Mouse (Mus musculus): ENCODE measurements around the gene Eif2b5. TPM values are rescaled to one million over a fixed set of nuclear protein-coding genes. Genes with fewer than 3 reads are reported as not detected.

The Eif2b5 gene
- polyA plus RNA-seq, 1 experiment from 2014 or later: 41.0 TPM

- peaks cover 15% of the 10 kb centered on the region for H3K4me1 ChIP-seq (ENCODE audit: control insufficient read depth, low read depth, low read length)
- no peak overlapping the region for H3K4me2 ChIP-seq (ENCODE audit: low read depth, low read length)
- no peak overlapping the region for H3K9ac ChIP-seq (ENCODE audit: low read depth, low read length)
- WGBS (ENCODE audit: insufficient replicate concordance): 76% methylated on average over 1 of the region's 1 CpGs
- H3K27me3 ChIP-seq (ENCODE audit: control insufficient read depth, insufficient read depth, low read depth, low read length): no peaks in the 10 kb centered on the region
- H3K4me3 ChIP-seq (ENCODE audit: low read depth, low read length): no peak overlapping the region
- H3K36me3 ChIP-seq (ENCODE audit: control insufficient read depth, insufficient read depth): peaks cover 32% of the 10 kb centered on the region
- H3K9me3 ChIP-seq (replicated peaks; ENCODE audit: control insufficient read depth, low read length): no peaks in the 10 kb centered on the region
- no peak for ATAC-seq (ENCODE audit: low read depth)
- H3K27ac ChIP-seq (ENCODE audit: low read length): no peak overlapping the region
These were observed 54.0 kb downstream of the Eif2b5 start for GRCm38 (mm10) chr16:20552594-20552993.

- ATAC-seq (ENCODE audit: low read depth): no peak
- WGBS (ENCODE audit: insufficient replicate concordance): 72% methylated on average over 6 of the region's 6 CpGs
- Histone ChIP-seq H3K27ac (ENCODE audit: low read length) (no peak overlapping the region), H3K4me2 (ENCODE audit: low read depth, low read length) (no peak overlapping the region), H3K9me3 (replicated peaks; ENCODE audit: control insufficient read depth, low read length) (no peaks in the 10 kb centered on the region), H3K27me3 (ENCODE audit: control insufficient read depth, insufficient read depth, low read depth, low read length) (no peaks in the 10 kb centered on the region), H3K4me1 (ENCODE audit: control insufficient read depth, low read depth, low read length) (peaks cover under 1% of the 10 kb centered on the region; the same call in 1 of the 2 replicates), H3K36me3 (ENCODE audit: control insufficient read depth, insufficient read depth) (peaks cover 44% of the 10 kb centered on the region), H3K9ac (ENCODE audit: low read depth, low read length) (no peak overlapping the region), H3K4me3 (ENCODE audit: low read depth, low read length) (no peak overlapping the region)
These were observed 56.4 kb downstream of the Eif2b5 start for GRCm38 (mm10) chr16:20555000-20555399.

- Histone ChIP-seq H3K9ac (ENCODE audit: low read depth, low read length) (no peak overlapping the region), H3K9me3 (replicated peaks; ENCODE audit: control insufficient read depth, low read length) (no peaks in the 10 kb centered on the region), H3K27me3 (ENCODE audit: control insufficient read depth, insufficient read depth, low read depth, low read length) (no peaks in the 10 kb centered on the region), H3K4me3 (ENCODE audit: low read depth, low read length) (no peak overlapping the region), H3K4me2 (ENCODE audit: low read depth, low read length) (no peak overlapping the region), H3K4me1 (ENCODE audit: control insufficient read depth, low read depth, low read length) (no peaks in the 10 kb centered on the region), H3K36me3 (ENCODE audit: control insufficient read depth, insufficient read depth) (peaks cover 38% of the 10 kb centered on the region), H3K27ac (ENCODE audit: low read length) (no peak overlapping the region)
- WGBS (ENCODE audit: insufficient replicate concordance): 76% methylated on average over 7 of the region's 7 CpGs
- ATAC-seq (ENCODE audit: low read depth): no peak
These were observed 58.8 kb downstream of the Eif2b5 start for GRCm38 (mm10) chr16:20557381-20557780.

Other genes with a start within 250 kb of the Eif2b5 start
- gene Parl, start 196.4 kb upstream of the Eif2b5 start, polyA plus RNA-seq (2015; fragmentation: Nextera tagmentation; extraction: Ambion mirVana): 32.8 and 34.7 TPM in 2 replicates
- not detected in 2 replicates for gene Cyp2ab1, start 173.4 kb upstream of the Eif2b5 start, polyA plus RNA-seq (2015; fragmentation: Nextera tagmentation; extraction: Ambion mirVana)
- 19.3 and 20.5 TPM in 2 replicates for gene Abcc5, start 72.4 kb upstream of the Eif2b5 start, polyA plus RNA-seq (2015; fragmentation: Nextera tagmentation; extraction: Ambion mirVana)
- 3.7 and 5.3 TPM in 2 replicates for gene Dvl3, start 18.2 kb downstream of the Eif2b5 start, polyA plus RNA-seq (2015; fragmentation: Nextera tagmentation; extraction: Ambion mirVana)
- 388 and 409 TPM in 2 replicates for gene Ap2m1, start 36.7 kb downstream of the Eif2b5 start, polyA plus RNA-seq (2015; fragmentation: Nextera tagmentation; extraction: Ambion mirVana)
- 24.6 and 25.8 TPM in 2 replicates for gene Abcf3, start 49.8 kb downstream of the Eif2b5 start, polyA plus RNA-seq (2015; fragmentation: Nextera tagmentation; extraction: Ambion mirVana)
- 0.83 and 0.91 TPM in 2 replicates for gene Vwa5b2, start 90.7 kb downstream of the Eif2b5 start, polyA plus RNA-seq (2015; fragmentation: Nextera tagmentation; extraction: Ambion mirVana)
- 13.0 and 15.0 TPM in 2 replicates for gene Eef1akmt4, start 112.8 kb downstream of the Eif2b5 start, polyA plus RNA-seq (2015; fragmentation: Nextera tagmentation; extraction: Ambion mirVana)
- not detected in 2 replicates for gene Gm49333, start 112.8 kb downstream of the Eif2b5 start, polyA plus RNA-seq (2015; fragmentation: Nextera tagmentation; extraction: Ambion mirVana)
- 17.7 and 18.5 TPM in 2 replicates for gene Alg3, start 112.9 kb downstream of the Eif2b5 start, polyA plus RNA-seq (2015; fragmentation: Nextera tagmentation; extraction: Ambion mirVana)
- 0.15 and 0.18 TPM in 2 replicates for gene Camk2n2, start 122.5 kb downstream of the Eif2b5 start, polyA plus RNA-seq (2015; fragmentation: Nextera tagmentation; extraction: Ambion mirVana)
- 0.09 and 0.15 TPM in 2 replicates for gene Ece2, start 131.0 kb downstream of the Eif2b5 start, polyA plus RNA-seq (2015; fragmentation: Nextera tagmentation; extraction: Ambion mirVana)
- 159 and 170 TPM in 2 replicates for gene Psmd2, start 152.8 kb downstream of the Eif2b5 start, polyA plus RNA-seq (2015; fragmentation: Nextera tagmentation; extraction: Ambion mirVana)
- gene Eif4g1, start 169.5 kb downstream of the Eif2b5 start, polyA plus RNA-seq (2015; fragmentation: Nextera tagmentation; extraction: Ambion mirVana): 80.9 and 89.4 TPM in 2 replicates
- 1.4 and 2.3 TPM in 2 replicates for gene Fam131a, start 194.4 kb downstream of the Eif2b5 start, polyA plus RNA-seq (2015; fragmentation: Nextera tagmentation; extraction: Ambion mirVana)
- 27.7 and 31.6 TPM in 2 replicates for gene Polr2h, start 218.8 kb downstream of the Eif2b5 start, polyA plus RNA-seq (2015; fragmentation: Nextera tagmentation; extraction: Ambion mirVana)
- gene Clcn2, start 218.9 kb downstream of the Eif2b5 start, polyA plus RNA-seq (2015; fragmentation: Nextera tagmentation; extraction: Ambion mirVana): 9.7 and 11.5 TPM in 2 replicates
- gene Chrd, start 234.3 kb downstream of the Eif2b5 start, polyA plus RNA-seq (2015; fragmentation: Nextera tagmentation; extraction: Ambion mirVana): 0.32 and 0.39 TPM in 2 replicates
- 5.1 and 6.1 TPM in 2 replicates for gene Thpo, start 235.7 kb downstream of the Eif2b5 start, polyA plus RNA-seq (2015; fragmentation: Nextera tagmentation; extraction: Ambion mirVana)

Data from liver, embryonic 16.5 days (tissue).